Mouse (Mus musculus): ENCODE data around the gene Il10rb. TPM values are rescaled to one million over a fixed set of nuclear protein-coding genes. Genes with fewer than 3 reads are reported as not detected.

Gene Il10rb
- polyA plus RNA-seq, 1 experiment from 2014 or later: 33.2 TPM

- Histone ChIP-seq H3K36me3 (ENCODE audit: control insufficient read depth, insufficient read depth, low read length) (no peaks in the 10 kb centered on the region), H3K27ac (replicated peaks; ENCODE audit: low read depth, low read length) (no peak overlapping the region), H3K9ac (ENCODE audit: low read depth, low read length) (no peak overlapping the region), H3K4me2 (ENCODE audit: low read depth, low read length) (no peak overlapping the region), H3K27me3 (replicated peaks; ENCODE audit: control insufficient read depth, insufficient read depth, low read length) (no peaks in the 10 kb centered on the region), H3K4me1 (ENCODE audit: control insufficient read depth, insufficient read depth, low read length) (no peaks in the 10 kb centered on the region), H3K4me3 (ENCODE audit: low read depth, low read length) (no peak overlapping the region), H3K9me3 (ENCODE audit: control insufficient read depth, low read length) (no peaks in the 10 kb centered on the region)
- DNase-seq (ENCODE audit: low spot score) (no peak), ATAC-seq (ENCODE audit: low read depth) (no peak)
- 60% methylated on average over 5 of the region's 5 CpGs for WGBS
These were observed 53.0 kb downstream of the Il10rb start for GRCm38 (mm10) chr16:91458976-91459375.

GRCm38 (mm10) chr16:91459396-91459795 lies 53.4 kb downstream of the Il10rb start:
- no peak for ATAC-seq (ENCODE audit: low read depth)

GRCm38 (mm10) chr16:91459841-91460370 lies 53.9 kb downstream of the Il10rb start:
- Histone ChIP-seq H3K9me3 (ENCODE audit: control insufficient read depth, low read length) (no peaks in the 10 kb centered on the region), H3K4me2 (ENCODE audit: low read depth, low read length) (no peak overlapping the region), H3K27ac (replicated peaks; ENCODE audit: low read depth, low read length) (no peak overlapping the region), H3K4me3 (ENCODE audit: low read depth, low read length) (no peak overlapping the region), H3K9ac (ENCODE audit: low read depth, low read length) (no peak overlapping the region), H3K36me3 (ENCODE audit: control insufficient read depth, insufficient read depth, low read length) (no peaks in the 10 kb centered on the region), H3K27me3 (replicated peaks; ENCODE audit: control insufficient read depth, insufficient read depth, low read length) (no peaks in the 10 kb centered on the region), H3K4me1 (ENCODE audit: control insufficient read depth, insufficient read depth, low read length) (no peaks in the 10 kb centered on the region)
- ATAC-seq (ENCODE audit: low read depth) (no peak), DNase-seq (ENCODE audit: low spot score) (no peak)
- 75% methylated on average over 11 of the region's 11 CpGs for WGBS

More at GRCm38 (mm10) chr16:91459396-91459795, 53.4 kb downstream of the Il10rb start:
- H3K27me3 ChIP-seq (replicated peaks; ENCODE audit: control insufficient read depth, insufficient read depth, low read length): no peaks in the 10 kb centered on the region
- H3K36me3 ChIP-seq (ENCODE audit: control insufficient read depth, insufficient read depth, low read length): no peaks in the 10 kb centered on the region
- H3K9me3 ChIP-seq (ENCODE audit: control insufficient read depth, low read length): no peaks in the 10 kb centered on the region
- H3K4me3 ChIP-seq (ENCODE audit: low read depth, low read length): no peak overlapping the region
- H3K9ac ChIP-seq (ENCODE audit: low read depth, low read length): no peak overlapping the region
- H3K4me1 ChIP-seq (ENCODE audit: control insufficient read depth, insufficient read depth, low read length): no peaks in the 10 kb centered on the region
- no peak overlapping the region for H3K27ac ChIP-seq (replicated peaks; ENCODE audit: low read depth, low read length)
- WGBS: 87% methylated on average over 3 of the region's 3 CpGs
- no peak for DNase-seq (ENCODE audit: low spot score)
- no peak overlapping the region for H3K4me2 ChIP-seq (ENCODE audit: low read depth, low read length)

- Histone ChIP-seq H3K4me3 (ENCODE audit: low read depth, low read length) (no peak overlapping the region), H3K27ac (replicated peaks; ENCODE audit: low read depth, low read length) (no peak overlapping the region), H3K9ac (ENCODE audit: low read depth, low read length) (no peak overlapping the region), H3K9me3 (ENCODE audit: control insufficient read depth, low read length) (no peaks in the 10 kb centered on the region), H3K4me2 (ENCODE audit: low read depth, low read length) (no peak overlapping the region), H3K27me3 (replicated peaks; ENCODE audit: control insufficient read depth, insufficient read depth, low read length) (no peaks in the 10 kb centered on the region), H3K4me1 (ENCODE audit: control insufficient read depth, insufficient read depth, low read length) (peaks cover 1% of the 10 kb centered on the region; the same call in 1 of the 2 replicates), H3K36me3 (ENCODE audit: control insufficient read depth, insufficient read depth, low read length) (no peaks in the 10 kb centered on the region)
- no peak for ATAC-seq (ENCODE audit: low read depth)
- WGBS: 56% methylated on average over 11 of the region's 11 CpGs
- DNase-seq (ENCODE audit: low spot score): no peak
These were observed 55.2 kb downstream of the Il10rb start for GRCm38 (mm10) chr16:91461066-91461638.

GRCm38 (mm10) chr16:91461773-91462181 lies 55.8 kb downstream of the Il10rb start:
- no peak overlapping the region for H3K27ac ChIP-seq (replicated peaks; ENCODE audit: low read depth, low read length)
- ATAC-seq (ENCODE audit: low read depth): no peak
- H3K36me3 ChIP-seq (ENCODE audit: control insufficient read depth, insufficient read depth, low read length): no peaks in the 10 kb centered on the region
- H3K4me3 ChIP-seq (ENCODE audit: low read depth, low read length): no peak overlapping the region
- no peak overlapping the region for H3K9ac ChIP-seq (ENCODE audit: low read depth, low read length)
- no peak for DNase-seq (ENCODE audit: low spot score)
- peaks cover 6% of the 10 kb centered on the region; the same call in 1 of the 2 replicates for H3K4me1 ChIP-seq (ENCODE audit: control insufficient read depth, insufficient read depth, low read length)
- 56% methylated on average over 9 of the region's 9 CpGs for WGBS
- H3K9me3 ChIP-seq (ENCODE audit: control insufficient read depth, low read length): no peaks in the 10 kb centered on the region
- no peak overlapping the region for H3K4me2 ChIP-seq (ENCODE audit: low read depth, low read length)
- H3K27me3 ChIP-seq (replicated peaks; ENCODE audit: control insufficient read depth, insufficient read depth, low read length): no peaks in the 10 kb centered on the region

- ATAC-seq (ENCODE audit: low read depth): no peak
These were observed 56.7 kb downstream of the Il10rb start for GRCm38 (mm10) chr16:91462644-91463043.

GRCm38 (mm10) chr16:91463400-91463799 lies 57.4 kb downstream of the Il10rb start:
- Histone ChIP-seq H3K9me3 (ENCODE audit: control insufficient read depth, low read length) (no peaks in the 10 kb centered on the region), H3K4me2 (ENCODE audit: low read depth, low read length) (no peak overlapping the region), H3K9ac (ENCODE audit: low read depth, low read length) (no peak overlapping the region), H3K27me3 (replicated peaks; ENCODE audit: control insufficient read depth, insufficient read depth, low read length) (no peaks in the 10 kb centered on the region), H3K27ac (replicated peaks; ENCODE audit: low read depth, low read length) (no peak overlapping the region), H3K36me3 (ENCODE audit: control insufficient read depth, insufficient read depth, low read length) (no peaks in the 10 kb centered on the region), H3K4me1 (ENCODE audit: control insufficient read depth, insufficient read depth, low read length) (peaks cover 7% of the 10 kb centered on the region; the same call in 1 of the 2 replicates), H3K4me3 (ENCODE audit: low read depth, low read length) (no peak overlapping the region)
- WGBS: 77% methylated on average over 2 of the region's 2 CpGs
- ATAC-seq (ENCODE audit: low read depth) (no peak), DNase-seq (ENCODE audit: low spot score) (no peak)

More at GRCm38 (mm10) chr16:91462644-91463043, 56.7 kb downstream of the Il10rb start:
- 58% methylated on average over 3 of the region's 3 CpGs for WGBS
- no peak for DNase-seq (ENCODE audit: low spot score)
- H3K9ac ChIP-seq (ENCODE audit: low read depth, low read length): no peak overlapping the region
- H3K27ac ChIP-seq (replicated peaks; ENCODE audit: low read depth, low read length): no peak overlapping the region
- no peaks in the 10 kb centered on the region for H3K9me3 ChIP-seq (ENCODE audit: control insufficient read depth, low read length)
- H3K4me1 ChIP-seq (ENCODE audit: control insufficient read depth, insufficient read depth, low read length): peaks cover 7% of the 10 kb centered on the region; the same call in 1 of the 2 replicates
- H3K4me3 ChIP-seq (ENCODE audit: low read depth, low read length): no peak overlapping the region
- no peak overlapping the region for H3K4me2 ChIP-seq (ENCODE audit: low read depth, low read length)
- H3K36me3 ChIP-seq (ENCODE audit: control insufficient read depth, insufficient read depth, low read length): no peaks in the 10 kb centered on the region
- no peaks in the 10 kb centered on the region for H3K27me3 ChIP-seq (replicated peaks; ENCODE audit: control insufficient read depth, insufficient read depth, low read length)

GRCm38 (mm10) chr16:91463836-91464400 lies 58.0 kb downstream of the Il10rb start:
- Histone ChIP-seq H3K27me3 (replicated peaks; ENCODE audit: control insufficient read depth, insufficient read depth, low read length) (no peaks in the 10 kb centered on the region), H3K27ac (replicated peaks; ENCODE audit: low read depth, low read length) (no peak overlapping the region), H3K9me3 (ENCODE audit: control insufficient read depth, low read length) (no peaks in the 10 kb centered on the region), H3K36me3 (ENCODE audit: control insufficient read depth, insufficient read depth, low read length) (no peaks in the 10 kb centered on the region), H3K4me1 (ENCODE audit: control insufficient read depth, insufficient read depth, low read length) (peaks cover 7% of the 10 kb centered on the region; the same call in 1 of the 2 replicates), H3K9ac (ENCODE audit: low read depth, low read length) (peak overlapping the region; percentile 75; the same call in 1 of the 2 replicates), H3K4me2 (ENCODE audit: low read depth, low read length) (peak overlapping the region; percentile 98), H3K4me3 (ENCODE audit: low read depth, low read length) (peak overlapping the region; percentile 72)
- no peak for ATAC-seq (ENCODE audit: low read depth)
- 85% methylated on average over 4 of the region's 4 CpGs for WGBS
- no peak for DNase-seq (ENCODE audit: low spot score)

Measured in embryonic facial prominence, embryonic 14.5 days (tissue).